Mouse (Mus musculus): Measurements from ENCODE around the gene Parp11.

- TF ChIP-seq CTCF (IDR thresholded peaks at IDR 0.05; ENCODE audit: low read depth, low read length), result no peak
- no peak for TF ChIP-seq POLR2A (IDR thresholded peaks at IDR 0.05; ENCODE audit: extremely low read depth, insufficient read depth, low read length)
Observed at GRCm38 (mm10) chr6:127442584-127442983, 4.1 kb upstream of the Parp11 start.

Data from liver, adult 2 months (tissue).